Mouse (Mus musculus) midbrain, embryonic 13.5 days (tissue): ENCODE data around the gene Rimbp2. TPM values are rescaled to one million over a fixed set of nuclear protein-coding genes. Genes with fewer than 3 reads are reported as not detected.

Source experiments
- polyA plus RNA-seq: library from polyadenylated mRNA; unstranded; fragments of >200 nt; fragmentation: Nextera tagmentation; extraction: Ambion mirVana; gene quantifications from 2 replicates; pipeline ENCODE4 v1.2.1, GENCODE M21; 2015

Gene Rimbp2
- polyA plus RNA-seq, 1 experiment from 2014 or later: 3.0 TPM

Other genes with a start within 250 kb of the Rimbp2 start
- 15.5 and 17.0 TPM in 2 replicates for gene Stx2, start 55.1 kb upstream of the Rimbp2 start, polyA plus RNA-seq
- 529 and 559 TPM in 2 replicates for gene Ran, start 66.6 kb upstream of the Rimbp2 start, polyA plus RNA-seq
- gene Adgrd1, start 143.3 kb upstream of the Rimbp2 start, polyA plus RNA-seq: 0.12 and 0.15 TPM in 2 replicates